Mouse (Mus musculus) gastrocnemius, postnatal 10 days (tissue): Measurements from ENCODE around the gene Yod1. TPM values are rescaled to one million over a fixed set of nuclear protein-coding genes. Genes with fewer than 3 reads are reported as not detected.

Experiments
- DNase-seq: peaks from one replicate; pipeline ENCODE4 v3.0.0; 2021; ENCODE audit warnings: mixed read lengths
- total RNA-seq, 2 experiments: library from RNA; stranded (reverse); gene quantifications; 2 replicates each; pipeline ENCODE4 v1.2.3; 2021

Gene Yod1
- total RNA-seq, 2 experiments from 2014 or later: 3.8 to 4.5 TPM

- DNase-seq: no peak
Measured at GRCm38 (mm10) chr1:130732706-130733658, 15.9 kb downstream of the Yod1 start.

- no peak for DNase-seq
Measured at GRCm38 (mm10) chr1:130733671-130734070, 16.5 kb downstream of the Yod1 start.

GRCm38 (mm10) chr1:130734452-130734851, 17.3 kb downstream of the Yod1 start:
- DNase-seq: no peak

GRCm38 (mm10) chr1:130734852-130735251, 17.7 kb downstream of the Yod1 start:
- no peak for DNase-seq

- no peak for DNase-seq
Measured at GRCm38 (mm10) chr1:130737411-130737881, 20.3 kb downstream of the Yod1 start.

GRCm38 (mm10) chr1:130737916-130738315, 20.8 kb downstream of the Yod1 start:
- no peak for DNase-seq

- no peak for DNase-seq
Measured at GRCm38 (mm10) chr1:130738551-130739106, 21.5 kb downstream of the Yod1 start.

GRCm38 (mm10) chr1:130739636-130740035, 22.5 kb downstream of the Yod1 start:
- DNase-seq: no peak

- no peak for DNase-seq
Measured at GRCm38 (mm10) chr1:130740227-130740648, 23.1 kb downstream of the Yod1 start.

- DNase-seq: no peak
Measured at GRCm38 (mm10) chr1:130740781-130741720, 23.9 kb downstream of the Yod1 start.

GRCm38 (mm10) chr1:130742201-130742600, 25.1 kb downstream of the Yod1 start:
- DNase-seq: no peak

GRCm38 (mm10) chr1:130743775-130744174, 26.6 kb downstream of the Yod1 start:
- no peak for DNase-seq

GRCm38 (mm10) chr1:130744217-130744616, 27.1 kb downstream of the Yod1 start:
- DNase-seq: no peak

GRCm38 (mm10) chr1:130744961-130745360, 27.8 kb downstream of the Yod1 start:
- DNase-seq: no peak

- no peak for DNase-seq
Measured at GRCm38 (mm10) chr1:130745591-130745990, 28.5 kb downstream of the Yod1 start.

- no peak for DNase-seq
Measured at GRCm38 (mm10) chr1:130746819-130747218, 29.7 kb downstream of the Yod1 start.

GRCm38 (mm10) chr1:130759689-130760088, 42.6 kb downstream of the Yod1 start:
- no peak for DNase-seq

- DNase-seq: no peak
Measured at GRCm38 (mm10) chr1:130761597-130761996, 44.5 kb downstream of the Yod1 start.

- no peak for DNase-seq
Measured at GRCm38 (mm10) chr1:130762045-130762760, 45.1 kb downstream of the Yod1 start.

- no peak for DNase-seq
Measured at GRCm38 (mm10) chr1:130764027-130764461, 46.9 kb downstream of the Yod1 start.

- DNase-seq: peak; percentile 47
Measured at GRCm38 (mm10) chr1:130767066-130767465, 49.9 kb downstream of the Yod1 start.
